Mouse (Mus musculus): ENCODE data around the gene Wbp11.

GRCm38 (mm10) chr6:136857186-136857872 is 29.3 kb upstream of the Wbp11 start, which contains the start of gene Art4:
- no peak for TF ChIP-seq CTCF (conservative IDR thresholded peaks at IDR 0.05; ENCODE audit: insufficient read depth, insufficient read length, low read depth, low read length)
- TF ChIP-seq POLR2A (IDR thresholded peaks at IDR 0.05; ENCODE audit: low read depth, low read length), result no peak

Measured in kidney, adult 2 months (tissue).